Comparison of ENCODE assay signal across 13 mouse cellular contexts in genomic region chr6:93729702-93730101, GRCm38 (mm10).
DNase-seq lines count a peak whose midpoint lies in the region; ATAC-seq and TF ChIP-seq lines count a peak whose summit lies in the region.
"Had no signal": no experiment of that assay in that cellular context is flagged by ENCODE, and none has a peak within 500 bp of the region (broad histone marks: within the 10 kb centered on the region; RNA-seq: fewer than 3 reads in every experiment).

No protein-coding gene starts in this region.

- 0 out of 2 replicates have a peak, but pooled peaks cover 2% of the 10 kb centered on the region for H3K36me3 ChIP-seq in hindbrain, embryonic 10.5 days
- H3K36me3 ChIP-seq in hindbrain, embryonic 16.5 days (ENCODE audit: control insufficient read depth, insufficient read depth, low read length) = no peaks in the 10 kb centered on the region
- no peaks in the 10 kb centered on the region for H3K36me3 ChIP-seq in lung, postnatal 0 days (ENCODE audit: insufficient read depth, low read length)
- H3K36me3 ChIP-seq in hindbrain, postnatal 0 days (ENCODE audit: insufficient read depth, low read length) = no peaks in the 10 kb centered on the region
- H3K36me3 ChIP-seq: embryonic facial prominence, embryonic 15.5 days; liver, embryonic 13.5 days had no signal

- 78% methylated on average over 8 of the region's 8 CpGs for WGBS in hindbrain, embryonic 10.5 days
- 78% methylated on average over 8 of the region's 8 CpGs for WGBS in hindbrain, embryonic 16.5 days
- WGBS in lung, postnatal 0 days = 70% methylated on average over 8 of the region's 8 CpGs
- WGBS in hindbrain, postnatal 0 days = 68% methylated on average over 8 of the region's 8 CpGs

- H3K4me1 ChIP-seq in hindbrain, embryonic 10.5 days (replicated peaks) = peaks cover 33% of the 10 kb centered on the region
- 0 out of 2 replicates have a peak, but pooled peaks cover 3% of the 10 kb centered on the region for H3K4me1 ChIP-seq in hindbrain, embryonic 16.5 days (ENCODE audit: control insufficient read depth, insufficient read depth, low read depth, low read length)
- 0 out of 2 replicates have a peak, but pooled peaks cover 8% of the 10 kb centered on the region for H3K4me1 ChIP-seq in lung, postnatal 0 days (ENCODE audit: insufficient read depth, low read depth, low read length)
- no peaks in the 10 kb centered on the region for H3K4me1 ChIP-seq in hindbrain, postnatal 0 days (ENCODE audit: insufficient read depth, low read length)
- H3K4me1 ChIP-seq: liver, embryonic 13.5 days had no signal

- no peak for ATAC-seq in hindbrain, embryonic 16.5 days
- ATAC-seq in lung, postnatal 0 days = no peak
- no peak for ATAC-seq in hindbrain, postnatal 0 days
- ATAC-seq: Patski had no signal

- H3K27ac ChIP-seq in hindbrain, embryonic 10.5 days = no peak overlapping the region
- H3K27ac ChIP-seq in hindbrain, embryonic 16.5 days (ENCODE audit: low read depth, low read length) = no peak overlapping the region
- no peak overlapping the region for H3K27ac ChIP-seq in lung, postnatal 0 days (ENCODE audit: low read length)
- no peak overlapping the region for H3K27ac ChIP-seq in hindbrain, postnatal 0 days
- H3K27ac ChIP-seq: embryonic facial prominence, embryonic 15.5 days; liver, embryonic 13.5 days had no signal

- peak; percentile 68 for TF ChIP-seq CTCF in lung, postnatal 0 days (IDR thresholded peaks at IDR 0.05)
- TF ChIP-seq CTCF in hindbrain, postnatal 0 days (IDR thresholded peaks at IDR 0.05; ENCODE audit: low read depth) = peak; percentile 71

- H3K4me2 ChIP-seq in hindbrain, embryonic 16.5 days (ENCODE audit: low read length) = no peak overlapping the region
- H3K4me2 ChIP-seq in lung, postnatal 0 days (replicated peaks; ENCODE audit: low read depth, low read length) = no peak overlapping the region
- H3K4me2 ChIP-seq in hindbrain, postnatal 0 days (ENCODE audit: low read depth, low read length) = no peak overlapping the region
- H3K4me2 ChIP-seq: embryonic facial prominence, embryonic 15.5 days; liver, embryonic 13.5 days had no signal

- DNase-seq in adrenal gland, postnatal 10 days = peak; percentile 23
- DNase-seq in adrenal gland, adult 2 months = no peak
- DNase-seq in hindbrain, embryonic 10.5 days (ENCODE audit: low spot score) = peak; percentile 15
- DNase-seq in lung, postnatal 0 days (ENCODE audit: low spot score) = peak; percentile 15
- no peak for DNase-seq in lung, adult 18-20 months
- peak; percentile 71 for DNase-seq in hindbrain, postnatal 0 days (ENCODE audit: low spot score)
- no peak for DNase-seq in ovary, postnatal 10 days (ENCODE audit: low spot score)
- DNase-seq: gastrocnemius, postnatal 25 days; heart, postnatal 36 days; liver, embryonic 13.5 days had no signal

- no peaks in the 10 kb centered on the region for H3K9me3 ChIP-seq in hindbrain, embryonic 10.5 days
- no peaks in the 10 kb centered on the region for H3K9me3 ChIP-seq in hindbrain, embryonic 16.5 days (ENCODE audit: control insufficient read depth, low read length)
- no peaks in the 10 kb centered on the region for H3K9me3 ChIP-seq in lung, postnatal 0 days (ENCODE audit: low read length)
- no peaks in the 10 kb centered on the region for H3K9me3 ChIP-seq in hindbrain, postnatal 0 days (ENCODE audit: low read length)
- H3K9me3 ChIP-seq: embryonic facial prominence, embryonic 15.5 days; liver, embryonic 13.5 days had no signal

- H3K4me3 ChIP-seq in hindbrain, embryonic 10.5 days = no peak overlapping the region
- no peak overlapping the region for H3K4me3 ChIP-seq in hindbrain, embryonic 16.5 days (ENCODE audit: low read length)
- H3K4me3 ChIP-seq in lung, postnatal 0 days (ENCODE audit: low read depth, low read length) = no peak overlapping the region
- no peak overlapping the region for H3K4me3 ChIP-seq in hindbrain, postnatal 0 days (ENCODE audit: low read length)
- H3K4me3 ChIP-seq: embryonic facial prominence, embryonic 15.5 days; liver, embryonic 13.5 days had no signal

- no peak overlapping the region for H3K9ac ChIP-seq in hindbrain, embryonic 16.5 days (ENCODE audit: low read depth, low read length)
- H3K9ac ChIP-seq in lung, postnatal 0 days (replicated peaks; ENCODE audit: low read depth) = no peak overlapping the region
- H3K9ac ChIP-seq in hindbrain, postnatal 0 days (replicated peaks; ENCODE audit: low read length) = no peak overlapping the region
- H3K9ac ChIP-seq: embryonic facial prominence, embryonic 15.5 days; liver, embryonic 13.5 days had no signal

- TF ChIP-seq EP300 in lung, postnatal 0 days (IDR thresholded peaks at IDR 0.05) = no peak

- no peaks in the 10 kb centered on the region for H3K27me3 ChIP-seq in hindbrain, embryonic 10.5 days (ENCODE audit: insufficient read depth, poor library complexity, severe bottlenecking)
- no peaks in the 10 kb centered on the region for H3K27me3 ChIP-seq in hindbrain, embryonic 16.5 days (replicated peaks; ENCODE audit: control insufficient read depth, insufficient read depth, low read length)
- no peaks in the 10 kb centered on the region for H3K27me3 ChIP-seq in lung, postnatal 0 days (replicated peaks; ENCODE audit: insufficient read depth, low read length)
- no peaks in the 10 kb centered on the region for H3K27me3 ChIP-seq in hindbrain, postnatal 0 days (ENCODE audit: insufficient read depth, low read length)
- H3K27me3 ChIP-seq: embryonic facial prominence, embryonic 15.5 days; liver, embryonic 13.5 days; Patski had no signal

Comparison
In these comparisons a context has a peak if more than half of its experiments do, and no peak if none do; other contexts are left out.
1. DNase-seq: peak in adrenal gland, postnatal 10 days (single experiment), hindbrain, embryonic 10.5 days (single experiment), lung, postnatal 0 days (single experiment) and hindbrain, postnatal 0 days (single experiment); none in adrenal gland, adult 2 months (single experiment), lung, adult 18-20 months (0 of 2) and ovary, postnatal 10 days (single experiment).